Mouse (Mus musculus): ENCODE measurements around the gene Dazap1. TPM values are rescaled to one million over a fixed set of nuclear protein-coding genes. Genes with fewer than 3 reads are reported as not detected.
A peak's percentile ranks its signal among the peaks of the same experiment; 100 is the strongest.

The Dazap1 gene
- total and polyA plus RNA-seq, 3 experiments, result 159 to 236 TPM; not detected in 1

DNA sequence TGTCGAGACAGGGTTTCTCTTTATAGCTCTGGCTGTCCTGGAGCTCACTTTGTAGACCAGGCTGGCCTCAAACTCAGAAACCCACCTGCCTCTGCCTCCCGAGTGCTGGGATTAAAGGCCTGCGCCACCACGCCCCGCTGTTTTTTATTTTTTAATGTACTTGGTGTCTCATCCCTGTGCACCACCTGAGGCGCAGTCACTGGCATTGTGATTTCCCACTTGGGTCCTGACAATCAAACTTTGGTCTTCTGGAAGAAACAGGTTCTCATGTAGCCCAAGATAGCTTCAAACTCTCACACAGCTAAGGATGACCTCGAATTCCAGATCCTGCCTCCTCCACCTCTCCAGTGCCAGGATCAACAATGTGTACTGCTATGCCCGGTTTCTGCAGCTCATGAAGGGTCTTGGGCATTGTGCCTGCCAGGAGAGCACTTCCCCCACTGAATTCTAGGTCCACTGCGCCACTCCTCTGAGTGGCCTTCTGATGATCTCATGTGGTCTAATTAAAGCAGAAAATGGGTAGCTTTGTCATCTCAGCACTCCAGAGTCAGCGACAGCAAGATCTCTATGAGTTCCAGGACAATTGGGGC lies 1.6 kb downstream of the Dazap1 start:
- peaks cover 3 to 22% of the 10 kb centered on the region in 2 experiments for H3K36me3 ChIP-seq (ENCODE audit: control insufficient read depth in 1 of 2, insufficient read depth in 2 of 2, low read length in 2 of 2)
- peaks cover 6 to 32% of the 10 kb centered on the region in 2 experiments; a peak in 3 of 4 replicates for H3K4me1 ChIP-seq (ENCODE audit: control insufficient read depth in 1 of 2, insufficient read depth in 2 of 2, low read length in 2 of 2)
- H3K9ac ChIP-seq (ENCODE audit: control insufficient read depth, low read depth, low read length, poor library complexity, severe bottlenecking), result no peak overlapping the region; the same call in 1 of the 2 replicates
- H3K9me3 ChIP-seq (replicated peaks; ENCODE audit: insufficient read depth, low read length), result no peaks in the 10 kb centered on the region
- H3K27ac ChIP-seq (ENCODE audit: control insufficient read depth, low read depth, low read length), result no peak overlapping the region
- H3K27me3 ChIP-seq (ENCODE audit: control insufficient read depth in 1 of 2, insufficient read depth in 2 of 2, low read length in 2 of 2), result no peaks in the 10 kb centered on the region
- no peak for DNase-seq (ENCODE audit: low read depth, low spot score)
- H3K4me3 ChIP-seq (ENCODE audit: control insufficient read depth in 1 of 2, insufficient read depth in 1 of 2, low read depth in 2 of 2, low read length in 2 of 2), result no peak overlapping the region
- H3K79me2 ChIP-seq (ENCODE audit: control insufficient read depth, insufficient read depth, low read length, poor library complexity), result peaks cover 29% of the 10 kb centered on the region
- TF ChIP-seq GATA1 (IDR thresholded peaks at IDR 0.05; ENCODE audit: low read depth, low read length) (no peak), USF2 (IDR thresholded peaks at IDR 0.05; ENCODE audit: borderline replicate concordance in 1 of 2, insufficient read depth in 1 of 2, low read depth in 1 of 2, low read length in 2 of 2) (no peak), POLR2AphosphoS5 (IDR thresholded peaks at IDR 0.05; ENCODE audit: borderline replicate concordance, low read depth, low read length) (no peak), EP300 (IDR thresholded peaks at IDR 0.05; ENCODE audit: low read depth in 1 of 2, low read length in 2 of 2) (no peak), NELFE (IDR thresholded peaks at IDR 0.05; ENCODE audit: low read depth, low read length) (no peak), ELF1 (IDR thresholded peaks at IDR 0.05; ENCODE audit: low read depth, low read length) (no peak)

DNA sequence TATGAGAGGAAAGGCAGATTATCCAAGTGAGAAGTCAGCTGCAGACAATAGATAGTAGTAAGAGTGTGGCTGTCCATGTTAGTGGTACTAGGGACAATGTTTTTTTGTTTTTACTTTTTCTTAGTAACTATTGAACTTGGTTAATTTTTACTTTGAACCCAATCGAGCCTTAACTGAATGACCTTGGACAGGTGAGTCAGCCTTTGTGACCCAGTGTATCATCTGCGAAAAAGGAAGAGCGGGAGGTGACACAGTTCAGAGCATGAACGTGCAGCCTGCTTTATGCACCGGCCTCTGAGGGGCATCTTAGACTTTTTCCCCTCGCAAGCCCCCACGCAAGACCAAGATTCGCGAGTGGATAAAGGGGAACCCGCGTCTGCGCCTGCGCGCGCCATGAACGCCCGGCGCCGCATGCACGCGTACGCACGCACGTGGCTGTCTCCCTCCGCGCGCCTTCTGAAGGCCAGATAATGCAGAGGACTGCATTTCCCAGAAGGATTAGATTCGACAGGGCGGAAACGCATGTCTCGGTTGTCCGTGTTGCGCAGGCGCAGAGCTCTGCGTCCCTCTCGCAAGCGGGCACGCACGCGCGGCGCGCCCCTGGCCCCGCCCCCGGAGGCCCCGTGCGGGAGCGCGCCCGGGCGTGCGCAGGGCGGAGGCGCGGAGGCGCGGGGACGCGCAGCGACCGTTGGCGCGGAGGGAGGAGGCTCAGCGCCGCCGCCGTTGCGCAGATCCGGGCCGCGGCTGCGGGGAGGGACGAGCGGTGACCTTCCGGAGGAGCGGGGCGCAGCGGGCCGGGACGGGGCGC lies 3.3 kb downstream of the Dazap1 start:
- Histone ChIP-seq H3K27me3 (ENCODE audit: control insufficient read depth in 1 of 2, insufficient read depth in 2 of 2, low read length in 2 of 2) (no peaks in the 10 kb centered on the region), H3K79me2 (ENCODE audit: control insufficient read depth, insufficient read depth, low read length, poor library complexity) (peaks cover 44% of the 10 kb centered on the region), H3K9me3 (replicated peaks; ENCODE audit: insufficient read depth, low read length) (no peaks in the 10 kb centered on the region), H3K4me3 (ENCODE audit: control insufficient read depth in 1 of 2, insufficient read depth in 1 of 2, low read depth in 2 of 2, low read length in 2 of 2) (peak overlapping the region; percentile 91 to 98), H3K27ac (ENCODE audit: control insufficient read depth, low read depth, low read length) (peak overlapping the region; percentile 74), H3K36me3 (ENCODE audit: control insufficient read depth in 1 of 2, insufficient read depth in 2 of 2, low read length in 2 of 2) (peaks cover 4 to 22% of the 10 kb centered on the region in 2 experiments), H3K4me1 (ENCODE audit: control insufficient read depth in 1 of 2, insufficient read depth in 2 of 2, low read length in 2 of 2) (peaks cover 6 to 34% of the 10 kb centered on the region in 2 experiments; a peak in 3 of 4 replicates), H3K9ac (ENCODE audit: control insufficient read depth, low read depth, low read length, poor library complexity, severe bottlenecking) (peak overlapping the region; percentile 93)
- DNase-seq (ENCODE audit: low read depth, low spot score), result peak; percentile 98
- TF ChIP-seq ELF1 (IDR thresholded peaks at IDR 0.05; ENCODE audit: low read depth, low read length) (peak; percentile 93), SIN3A (IDR thresholded peaks at IDR 0.05; ENCODE audit: low read length) (peak; percentile 75), ZNF384 (IDR thresholded peaks at IDR 0.05; ENCODE audit: low read depth, low read length) (no peak), TBP (IDR thresholded peaks at IDR 0.05; ENCODE audit: low read depth, low read length) (no peak), POLR2AphosphoS5 (IDR thresholded peaks at IDR 0.05; ENCODE audit: borderline replicate concordance, low read depth, low read length) (no peak), ETS1 (IDR thresholded peaks at IDR 0.05; ENCODE audit: low read depth, low read length) (peak; percentile 19; the same call in 1 of the 2 replicates), CHD1 (IDR thresholded peaks at IDR 0.05; ENCODE audit: low read depth, low read length) (no peak), GATA1 (IDR thresholded peaks at IDR 0.05; ENCODE audit: low read depth, low read length) (peak; percentile 61), MXI1 (IDR thresholded peaks at IDR 0.05; ENCODE audit: low read depth, low read length) (peak; percentile 96), CHD2 (IDR thresholded peaks at IDR 0.05; ENCODE audit: low read length) (no peak), SMC3 (IDR thresholded peaks at IDR 0.05; ENCODE audit: low read depth, low read length) (no peak), NRF1 (IDR thresholded peaks at IDR 0.05; ENCODE audit: insufficient read depth, low read depth, low read length, poor library complexity, severe bottlenecking) (peak; percentile 86), RAD21 (IDR thresholded peaks at IDR 0.05; ENCODE audit: low read depth, low read length) (no peak), POLR2A (IDR thresholded peaks at IDR 0.05; ENCODE audit: control insufficient read depth in 1 of 2, insufficient read depth in 1 of 2, low read depth in 1 of 2, low read length in 2 of 2, poor library complexity in 1 of 2) (peak; percentile 83 to 84; a peak in 3 of 4 replicates), MAZ (IDR thresholded peaks at IDR 0.05; ENCODE audit: low read depth, low read length) (peak; percentile 60; the same call in 1 of the 2 replicates), MYB (IDR thresholded peaks at IDR 0.05; ENCODE audit: low read depth, low read length) (peak; percentile 80), MAFK (IDR thresholded peaks at IDR 0.05; ENCODE audit: borderline replicate concordance, low read depth, low read length) (no peak), KAT2A (conservative IDR thresholded peaks at IDR 0.05; ENCODE audit: low read depth, low read length) (peak; percentile 92), JUND (IDR thresholded peaks at IDR 0.05; ENCODE audit: low read depth, low read length) (no peak), MAX (IDR thresholded peaks at IDR 0.05; ENCODE audit: low read length) (peak; percentile 99), E2F4 (IDR thresholded peaks at IDR 0.05; ENCODE audit: borderline replicate concordance, low read depth, low read length) (peak; percentile 37; the same call in 1 of the 2 replicates), TAL1 (IDR thresholded peaks at IDR 0.05; ENCODE audit: low read length) (peak; percentile 64), USF2 (IDR thresholded peaks at IDR 0.05; ENCODE audit: borderline replicate concordance in 1 of 2, insufficient read depth in 1 of 2, low read depth in 1 of 2, low read length in 2 of 2) (no peak), HCFC1 (IDR thresholded peaks at IDR 0.05; ENCODE audit: low read depth, low read length) (peak; percentile 96), ZKSCAN1 (IDR thresholded peaks at IDR 0.05; ENCODE audit: low read depth, low read length) (no peak), ZMIZ1 (IDR thresholded peaks at IDR 0.05; ENCODE audit: low read depth, low read length) (peak; percentile 69; the same call in 1 of the 2 replicates)

Data from MEL (cell line).